Mouse (Mus musculus) C2C12 (cell line): Measurements from ENCODE around the gene Tceal8. TPM values are rescaled to one million over a fixed set of nuclear protein-coding genes. Genes with fewer than 3 reads are reported as not detected.
"Not testable (repeated sequence)": the region's sequence is repeated elsewhere in the genome, so short reads cannot be mapped to it uniquely, and the experiment has no call there.

Experiments used
- H3K27me3 ChIP-seq: one replicate; pipeline ENCODE4 v1.6.1; 2011; ENCODE audit not compliant: control insufficient read depth, insufficient read depth, insufficient read length
- H3K36me3 ChIP-seq: one replicate; pipeline ENCODE4 v1.6.1; 2011; ENCODE audit not compliant: control insufficient read depth, insufficient read depth
- H3K4me3 ChIP-seq: one replicate; pipeline ENCODE4 v1.5.1; 2011; ENCODE audit warnings: mild to moderate bottlenecking, control low read depth; ENCODE audit not compliant: poor library complexity, insufficient read depth, severe bottlenecking
- H3K79me2 ChIP-seq: one replicate; pipeline ENCODE4 v1.6.1; 2011; ENCODE audit not compliant: control insufficient read depth, insufficient read depth
- H3K79me3 ChIP-seq: one replicate; pipeline ENCODE4 v1.6.1; 2011; ENCODE audit warnings: low read depth, control low read depth
- H3ac ChIP-seq: one replicate; pipeline ENCODE3; 2011; ENCODE audit warnings: low read depth; ENCODE audit not compliant: control insufficient read depth, insufficient read length
- CEBPB ChIP-seq: IDR thresholded peaks from one replicate; pipeline ENCODE4 v1.6.1; 2011; ENCODE audit warnings: low read depth, mild to moderate bottlenecking, control low read depth, moderate library complexity
- CTCF ChIP-seq: IDR thresholded peaks from one replicate; pipeline ENCODE4 v1.5.1; 2011; ENCODE audit not compliant: control insufficient read depth, insufficient read depth, insufficient read length
- FOSL1 ChIP-seq: IDR thresholded peaks from one replicate; pipeline ENCODE4 v1.8.0; 2011; ENCODE audit warnings: mild to moderate bottlenecking, low read length; ENCODE audit not compliant: poor library complexity, insufficient read depth, severe bottlenecking
- MAX ChIP-seq: IDR thresholded peaks from one replicate; pipeline ENCODE4 v1.6.1; 2011; ENCODE audit warnings: mild to moderate bottlenecking, control low read depth
- MYOD1 ChIP-seq: IDR thresholded peaks from one replicate; pipeline ENCODE4 v1.6.1; 2011; ENCODE audit warnings: low read depth; ENCODE audit not compliant: control insufficient read depth, insufficient read length
- MYOG ChIP-seq: IDR thresholded peaks from one replicate; pipeline ENCODE4 v1.6.1; 2011; ENCODE audit not compliant: control insufficient read depth, insufficient read length; ENCODE audit errors: extremely low read depth
- USF1 ChIP-seq: IDR thresholded peaks from one replicate; pipeline ENCODE4 v1.6.1; 2011; ENCODE audit warnings: low read depth, mild to moderate bottlenecking, control low read depth, moderate library complexity
- polyA plus RNA-seq: library from polyadenylated mRNA; unstranded; fragments of >200 nt; fragmentation: generic; extraction: Trizol; gene quantifications from one replicate; pipeline ENCODE4 v1.2.1, GENCODE M21; 2012; ENCODE audit warnings: missing spikeins

Gene Tceal8
- polyA plus RNA-seq, 1 experiment: 58.1 TPM

DNA sequence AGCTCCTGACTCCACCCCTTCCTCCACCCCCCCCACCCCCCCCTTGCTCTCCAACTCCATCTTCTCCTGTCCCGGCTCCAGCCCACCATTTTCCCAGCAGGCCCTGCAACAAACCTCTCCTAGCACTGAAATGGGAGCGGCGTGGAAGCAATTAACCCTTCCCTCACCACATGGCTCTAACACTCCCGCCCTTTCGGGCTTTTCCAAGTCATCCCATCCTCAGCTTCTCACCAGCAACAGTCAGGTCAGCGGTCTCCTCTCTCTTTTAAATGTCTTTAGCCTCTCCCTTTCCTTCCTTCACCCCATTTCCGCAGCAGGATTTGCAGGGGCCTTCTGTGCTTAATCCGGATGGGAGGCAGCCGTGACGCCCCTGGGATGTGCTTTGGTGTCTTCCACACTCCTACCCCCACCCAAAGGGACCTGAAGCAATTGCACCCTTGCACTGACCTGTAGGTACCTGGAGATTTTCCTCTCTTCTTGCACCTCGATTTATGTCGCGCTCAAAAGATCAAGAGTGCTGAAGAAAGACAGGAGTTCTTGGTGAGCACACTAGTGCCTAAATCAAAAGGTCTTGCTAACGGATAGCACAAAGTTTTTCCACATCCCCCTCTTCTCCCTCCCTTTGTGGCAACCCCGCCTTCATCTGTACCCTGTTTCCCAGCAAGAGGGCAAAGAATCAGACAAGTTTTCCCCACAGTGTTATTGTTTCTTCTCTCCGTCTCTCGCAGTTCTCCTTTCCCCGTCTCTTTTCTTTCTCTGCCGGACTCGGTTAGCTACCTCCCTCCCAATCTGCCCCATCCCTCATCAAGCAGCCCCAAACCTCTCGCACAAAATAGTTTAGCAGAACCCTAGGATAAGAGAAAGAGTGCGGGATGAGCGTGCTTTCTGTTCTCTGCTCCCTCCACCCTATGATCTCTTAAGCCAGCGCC lies 689 bp downstream of the Tceal8 start:
- Histone ChIP-seq H3K27me3 (no peaks in the 10 kb centered on the region), H3ac (peak overlapping the region; percentile 83), H3K79me3 (peaks cover 11% of the 10 kb centered on the region), H3K4me3 (peak overlapping the region; percentile 51), H3K36me3 (peaks cover 12% of the 10 kb centered on the region), H3K79me2 (peaks cover 9% of the 10 kb centered on the region)
- TF ChIP-seq CEBPB: no peak
- TF ChIP-seq FOSL1: no peak
- TF ChIP-seq MAX: no peak
- TF ChIP-seq MYOG: no peak
- TF ChIP-seq MYOD1: no peak
- TF ChIP-seq CTCF: no peak

GRCm38 (mm10) chrX:136170625-136171024 lies 1.5 kb downstream of the Tceal8 start:
- Histone ChIP-seq H3K79me3 (peaks cover 11% of the 10 kb centered on the region), H3K79me2 (peaks cover 9% of the 10 kb centered on the region), H3K36me3 (peaks cover 12% of the 10 kb centered on the region), H3K4me3 (peak overlapping the region; percentile 6), H3ac (no peak overlapping the region), H3K27me3 (no peaks in the 10 kb centered on the region)
- TF ChIP-seq CEBPB (no peak), MAX (no peak), FOSL1 (no peak), MYOG (no peak), MYOD1 (no peak), CTCF (no peak), USF1 (no peak)

DNA sequence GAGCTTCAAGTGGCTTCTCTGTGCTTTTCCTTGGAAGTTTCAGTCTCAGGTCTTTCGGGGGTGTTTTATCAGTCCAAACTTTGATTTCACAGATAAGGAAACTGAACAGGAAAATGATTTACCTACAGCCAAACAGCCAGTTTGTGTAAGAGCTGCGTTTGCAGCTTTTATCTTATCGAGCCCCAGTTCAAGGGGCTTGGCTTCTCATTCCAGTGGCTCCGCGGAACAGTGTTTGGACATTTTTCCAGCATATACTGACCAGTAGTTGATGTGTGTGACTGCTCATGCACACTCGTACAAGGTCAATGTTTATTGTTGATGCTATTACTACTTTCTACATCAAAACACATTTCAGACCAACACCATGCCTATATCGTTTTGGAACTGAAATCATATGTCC lies 27.9 kb downstream of the Tceal8 start:
- Histone ChIP-seq H3K79me2 (no peaks in the 10 kb centered on the region), H3ac (no peak overlapping the region), H3K27me3 (no peaks in the 10 kb centered on the region), H3K36me3 (no peaks in the 10 kb centered on the region), H3K79me3 (no peaks in the 10 kb centered on the region), H3K4me3 (no peak overlapping the region)
- TF ChIP-seq MAX: no peak
- no peak for TF ChIP-seq CEBPB
- TF ChIP-seq MYOD1: no peak
- TF ChIP-seq FOSL1: no peak
- no peak for TF ChIP-seq CTCF
- no peak for TF ChIP-seq USF1
- no peak for TF ChIP-seq MYOG

GRCm38 (mm10) chrX:136143711-136144110 lies 28.4 kb downstream of the Tceal8 start:
- Histone ChIP-seq H3K79me2 (no peaks in the 10 kb centered on the region), H3K4me3 (no peak overlapping the region), H3ac (no peak overlapping the region), H3K79me3 (no peaks in the 10 kb centered on the region), H3K36me3 (no peaks in the 10 kb centered on the region), H3K27me3 (no peaks in the 10 kb centered on the region)
- TF ChIP-seq CTCF: no peak
- no peak for TF ChIP-seq MYOG
- TF ChIP-seq MYOD1: no peak
- no peak for TF ChIP-seq MAX
- TF ChIP-seq USF1: no peak
- TF ChIP-seq CEBPB: no peak
- TF ChIP-seq FOSL1: no peak

DNA sequence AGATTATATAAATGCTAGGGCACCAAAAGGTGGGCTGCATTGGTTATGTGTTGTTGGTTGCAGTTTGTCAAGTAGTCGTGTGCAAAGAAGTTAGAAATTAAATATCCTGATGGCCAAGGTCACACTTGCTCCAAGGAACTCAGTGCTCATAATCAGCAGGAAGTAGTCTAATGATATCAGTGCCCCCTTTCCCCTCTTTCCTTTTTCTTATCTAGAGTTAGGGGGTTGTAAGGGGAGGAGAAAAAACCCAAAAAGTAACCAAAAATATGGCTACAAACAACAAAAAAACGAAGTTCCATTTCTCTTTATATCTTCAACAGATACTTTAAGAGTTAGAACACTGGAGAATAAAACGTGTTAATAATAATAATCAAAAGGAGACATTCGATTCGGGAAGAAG lies 30.8 kb downstream of the Tceal8 start:
- H3K4me3 ChIP-seq: no peak overlapping the region
- H3K36me3 ChIP-seq: no peaks in the 10 kb centered on the region
- H3K27me3 ChIP-seq: no peaks in the 10 kb centered on the region
- no peaks in the 10 kb centered on the region for H3K79me3 ChIP-seq
- TF ChIP-seq MYOG (no peak), MAX (no peak), CTCF (no peak), CEBPB (no peak), FOSL1 (no peak), USF1 (no peak), MYOD1 (no peak)
- no peak overlapping the region for H3ac ChIP-seq
- H3K79me2 ChIP-seq: no peaks in the 10 kb centered on the region

GRCm38 (mm10) chrX:136139640-136140004 lies 32.5 kb downstream of the Tceal8 start:
- H3K4me3 ChIP-seq, H3K79me2 ChIP-seq, H3ac ChIP-seq, H3K79me3 ChIP-seq, H3K36me3 ChIP-seq, H3K27me3 ChIP-seq: not testable (repeated sequence)

DNA sequence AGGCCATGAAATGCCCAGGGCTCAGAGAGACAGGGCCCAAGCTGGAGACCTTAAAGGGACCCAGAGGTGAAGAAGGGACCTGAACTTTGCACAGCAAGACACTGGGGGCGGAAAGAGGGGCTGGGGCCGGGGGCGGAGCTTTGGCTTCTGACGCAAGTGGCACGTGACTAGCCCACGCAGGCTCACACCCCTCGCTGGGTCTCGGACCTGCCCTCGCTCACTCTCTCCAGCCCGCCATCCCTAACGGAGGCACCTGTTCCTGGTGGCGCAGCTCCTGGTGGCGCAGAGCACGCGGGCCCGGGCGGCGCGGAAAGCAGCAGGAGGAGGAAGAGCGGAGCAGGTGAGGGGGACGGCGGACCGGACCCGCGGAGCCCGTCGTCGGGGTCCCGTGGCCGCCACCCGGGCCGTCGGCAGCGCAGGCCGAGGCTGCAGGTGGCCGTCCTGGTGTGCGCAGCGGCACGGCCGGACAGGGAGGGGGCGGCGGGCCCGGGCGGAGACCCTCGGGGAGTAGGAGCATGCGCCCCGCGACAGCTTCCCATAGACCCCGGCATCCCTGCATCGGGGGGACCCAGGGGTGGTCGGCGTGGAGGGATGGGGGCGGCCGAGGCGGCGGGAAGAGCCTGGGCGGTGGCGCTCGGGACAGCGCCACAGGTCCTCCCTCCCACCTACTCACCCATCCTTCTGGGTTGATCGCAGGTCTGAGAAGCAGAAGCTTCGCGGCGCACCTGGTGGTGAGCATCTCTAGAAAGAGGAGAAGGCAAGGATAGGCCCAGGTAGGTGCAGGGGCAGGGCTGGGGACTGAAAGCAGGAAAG lies 33.1 kb downstream of the Tceal8 start, which contains the start of gene Bex4:
TSS of gene Bex4 (plus strand) at position 170 of the 813 bp plus-strand sequence.
- H3K79me2 ChIP-seq: not testable (repeated sequence)

More for the DNA sequence above, 33.1 kb downstream of the Tceal8 start, which contains the start of gene Bex4:
- not testable (repeated sequence) for H3K4me3 ChIP-seq, H3K36me3 ChIP-seq, H3K79me3 ChIP-seq, H3K27me3 ChIP-seq, H3ac ChIP-seq
